Mouse (Mus musculus) heart, adult 18-20 months (tissue): ENCODE measurements around the gene Olfr916. TPM values are rescaled to one million over a fixed set of nuclear protein-coding genes. Genes with fewer than 3 reads are reported as not detected.

Experiments used
- DNase-seq, 2 experiments: peaks; one replicate each; pipeline ENCODE4 v3.0.0; 2021 to 2022; ENCODE audit warnings: mixed read lengths in 1 of 2
- long read RNA-seq, 2 experiments: library from polyadenylated mRNA; stranded (forward); transcript quantifications; one replicate each; pipeline ENCODE4 v2.0.0; 2021
- total RNA-seq, 2 experiments: library from RNA; stranded (reverse); gene quantifications; 2 replicates each; pipeline ENCODE4 v1.2.3; 2021

Gene Olfr916
- not detected for total RNA-seq
- long read RNA-seq, experiment 1: 0 reads
- long read RNA-seq, experiment 2: 0 reads

- no peak for DNase-seq
These were observed at the start of gene Olfr916 for GRCm38 (mm10) chr9:38659775-38660174. Olfr916 (minus strand) TSS chr9:38659875.

DNA sequence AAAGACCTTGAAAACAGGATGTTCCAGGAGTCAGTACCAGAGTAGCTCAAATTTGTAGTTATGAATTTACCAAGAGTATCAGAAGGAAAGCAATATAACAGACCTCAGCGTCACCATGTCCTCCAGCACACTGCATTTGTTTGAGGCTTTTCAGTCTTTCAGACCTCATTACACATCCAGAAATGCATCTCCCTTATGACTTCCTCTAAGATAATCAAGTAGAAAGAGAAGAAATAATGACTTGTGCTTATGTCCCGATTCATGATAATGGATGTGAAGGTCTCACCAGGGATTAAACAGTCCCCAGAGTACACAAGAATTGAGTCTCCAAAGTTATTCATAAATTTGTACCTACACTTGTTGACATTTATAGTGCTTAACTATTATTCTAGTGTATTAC is 14.8 kb upstream of the Olfr916 start, which contains the start of gene Olfr918:
Gene Olfr918 (minus strand): TSS at position 101 of the 400 bp plus-strand sequence.
- DNase-seq: no peak

DNA sequence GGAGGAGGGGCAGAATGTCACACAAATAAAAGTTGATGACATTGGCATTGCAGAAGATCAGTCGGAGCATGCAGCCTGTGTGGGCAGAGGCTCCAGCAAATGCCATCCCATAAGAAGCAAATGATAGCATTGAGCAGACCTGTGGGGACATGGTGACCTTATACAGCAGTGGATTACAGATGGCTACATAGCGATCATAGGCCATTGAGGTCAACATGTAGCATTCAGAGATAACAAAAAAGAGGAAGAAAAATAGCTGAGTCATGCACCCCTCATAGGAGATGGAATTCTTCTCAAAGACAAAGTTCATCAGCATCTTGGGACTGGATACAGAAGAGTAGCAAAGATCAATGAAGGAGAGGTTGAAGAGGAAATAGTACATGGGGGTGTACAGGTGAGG is 13.2 kb upstream of the Olfr916 start:
- DNase-seq: no peak

DNA sequence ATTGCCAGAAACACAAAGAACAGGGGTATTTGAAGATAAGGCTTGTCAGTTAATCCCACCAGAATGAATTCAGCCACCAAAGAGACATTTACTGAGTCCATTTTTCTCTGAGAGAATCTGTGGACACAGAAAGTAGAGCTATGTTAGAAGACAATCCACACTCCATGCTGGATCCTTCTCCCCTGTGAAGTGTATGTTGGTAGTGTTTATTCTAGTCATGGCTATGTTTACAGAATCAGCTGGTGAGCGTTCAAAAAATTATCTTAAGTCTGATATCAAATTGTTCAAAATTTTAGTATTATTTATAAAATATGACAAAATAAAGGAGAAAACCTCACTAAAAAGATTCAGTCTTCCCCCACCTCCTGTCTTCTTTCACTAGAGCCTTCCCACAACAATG is 6.1 kb upstream of the Olfr916 start, which contains the start of gene Olfr917:
Gene Olfr917 (minus strand): TSS at position 101 of the 400 bp plus-strand sequence.
- no peak for DNase-seq

- DNase-seq: no peak
These were observed 27.3 kb downstream of the Olfr916 start for GRCm38 (mm10) chr9:38632406-38632805.

Other genes starting within 250 kb of the Olfr916 start
- not detected for gene Olfr901, start 230.4 kb downstream of the Olfr916 start, total RNA-seq
- gene Olfr902, start 212.2 kb downstream of the Olfr916 start, total RNA-seq: not detected
- gene Olfr904, start 196.7 kb downstream of the Olfr916 start, total RNA-seq: not detected
- gene Olfr905, start 188.8 kb downstream of the Olfr916 start, total RNA-seq: not detected
- gene Olfr906, start 172.8 kb downstream of the Olfr916 start, total RNA-seq: not detected
- gene Olfr907, start 164.1 kb downstream of the Olfr916 start, total RNA-seq: not detected
- gene Olfr911-ps1, start 138.3 kb downstream of the Olfr916 start, total RNA-seq: not detected
- gene Olfr910, start 122.0 kb downstream of the Olfr916 start, total RNA-seq: not detected
- not detected for gene Olfr912, start 79.7 kb downstream of the Olfr916 start, total RNA-seq
- gene Olfr913, start 67.1 kb downstream of the Olfr916 start, total RNA-seq: not detected
- gene Olfr914, start 54.8 kb downstream of the Olfr916 start, total RNA-seq: not detected
- gene Olfr917, start 6.0 kb upstream of the Olfr916 start, total RNA-seq: not detected
- not detected for gene Olfr918, start 14.7 kb upstream of the Olfr916 start, total RNA-seq
- not detected for gene Olfr919, start 43.8 kb upstream of the Olfr916 start, total RNA-seq
- 10 to 100 TPM; 21.9 to 27.3 TPM for gene Vwa5a, start 58.4 kb upstream of the Olfr916 start, total RNA-seq
- gene Olfr920, start 92.4 kb upstream of the Olfr916 start, total RNA-seq: under 1 TPM; 0.05 TPM
- not detected for gene Olfr921, start 113.2 kb upstream of the Olfr916 start, total RNA-seq
- not detected for gene Olfr922, start 154.7 kb upstream of the Olfr916 start, total RNA-seq
- not detected for gene Olfr923, start 166.7 kb upstream of the Olfr916 start, total RNA-seq
- not detected for gene Olfr924, start 184.6 kb upstream of the Olfr916 start, total RNA-seq
- not detected for gene Olfr26, start 195.2 kb upstream of the Olfr916 start, total RNA-seq
- not detected for gene Olfr926, start 217.3 kb upstream of the Olfr916 start, total RNA-seq